Mouse (Mus musculus) myocyte (in vitro differentiated cells): ENCODE measurements around the gene Lemd1.

Source experiments
- MAX ChIP-seq: IDR thresholded peaks from one replicate; pipeline ENCODE4 v1.6.1; 2011; ENCODE audit warnings: low read depth, mild to moderate bottlenecking, control low read depth
- MYOD1 ChIP-seq, 3 experiments: IDR thresholded peaks; one replicate each; pipeline ENCODE4 v1.6.1; 2011; ENCODE audit warnings: control low read depth in 2 of 3, low read depth in 2 of 3, mild to moderate bottlenecking in 2 of 3, moderate library complexity in 1 of 3; ENCODE audit not compliant: insufficient read length in 2 of 3, control insufficient read depth in 1 of 3
- POLR2A ChIP-seq: IDR thresholded peaks from one replicate; pipeline ENCODE4 v1.6.1; 2011; ENCODE audit warnings: low read depth, mild to moderate bottlenecking, control low read depth, moderate library complexity; ENCODE audit not compliant: insufficient read length
- TCF12 ChIP-seq: IDR thresholded peaks from one replicate; pipeline ENCODE4 v1.6.1; 2011; ENCODE audit warnings: mild to moderate bottlenecking, control low read depth; ENCODE audit not compliant: poor library complexity, insufficient read depth, severe bottlenecking

- TF ChIP-seq TCF12: no peak
- no peak for TF ChIP-seq POLR2A
- no peak for TF ChIP-seq MYOD1 (IDR thresholded peaks at IDR 0.05; ENCODE audit: control insufficient read depth in 1 of 3, insufficient read length in 2 of 3, low read depth in 2 of 3)
- no peak for TF ChIP-seq MAX
Measured at GRCm38 (mm10) chr1:132145973-132146685, 45.1 kb upstream of the Lemd1 start.
